9 mouse cellular contexts compared by ENCODE assay signal in the genomic region with DNA sequence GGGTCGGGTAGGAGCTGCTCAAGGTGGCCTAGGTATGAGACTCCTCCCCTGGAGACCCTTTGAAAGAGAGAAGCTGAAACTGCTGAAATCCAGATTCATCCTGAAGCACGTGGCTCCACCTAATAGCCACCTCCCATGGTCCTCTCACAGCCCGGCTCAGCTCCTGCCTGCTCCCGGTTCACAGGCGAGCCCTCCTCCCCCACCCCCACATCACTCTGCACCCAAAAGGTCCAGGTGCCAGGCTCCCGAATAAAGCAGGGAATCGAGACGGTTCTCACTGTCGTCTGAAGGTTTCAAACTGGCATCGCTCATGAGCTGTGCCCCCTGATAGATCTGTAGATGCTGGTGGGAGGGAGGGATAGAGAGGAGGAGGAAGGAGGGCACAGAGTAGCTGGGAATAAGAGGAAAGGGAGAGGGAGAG. TPM values are rescaled to one million over a fixed set of nuclear protein-coding genes. Genes with fewer than 3 reads are reported as not detected.
A peak's percentile ranks its signal among the peaks of the same experiment; 100 is the strongest.
DNase-seq lines count a peak whose midpoint lies in the region; ATAC-seq and TF ChIP-seq lines count a peak whose summit lies in the region.
"Had no signal": no experiment of that assay in that cellular context is flagged by ENCODE, and none has a peak within 500 bp of the region (broad histone marks: within the 10 kb centered on the region; RNA-seq: fewer than 3 reads in every experiment).

No protein-coding gene starts in this region.

- peaks cover 0 to 10% of the 10 kb centered on the region in 2 experiments; a peak in 2 of 4 replicates for H3K4me1 ChIP-seq in CH12.LX (ENCODE audit: control insufficient read depth in 1 of 2, insufficient read depth in 2 of 2)
- peaks cover 3% of the 10 kb centered on the region; the same call in 1 of the 2 replicates for H3K4me1 ChIP-seq in forebrain, embryonic 11.5 days (replicated peaks; ENCODE audit: control insufficient read depth, insufficient read depth, low read length)
- H3K4me1 ChIP-seq in liver, embryonic 13.5 days (replicated peaks): peaks cover 37% of the 10 kb centered on the region

- no peak for DNase-seq in frontal cortex, postnatal 36 days (ENCODE audit: low spot score in 2 of 2)
- no peak for DNase-seq in CH12.LX (ENCODE audit: extremely low read depth)
- DNase-seq in forebrain, embryonic 11.5 days (ENCODE audit: low spot score): no peak
- no peak for DNase-seq in liver, embryonic 13.5 days
- no peak for DNase-seq in right cerebral cortex, postnatal 14 days
- no peak for DNase-seq in urinary bladder, postnatal 10 days (ENCODE audit: low spot score)

- no peak overlapping the region for H3K27ac ChIP-seq in CH12.LX (ENCODE audit: insufficient read depth, low read depth)
- no peak overlapping the region for H3K27ac ChIP-seq in forebrain, embryonic 11.5 days (ENCODE audit: low read depth, low read length)
- H3K27ac ChIP-seq in liver, embryonic 13.5 days: peak overlapping the region; percentile 27; the same call in 1 of the 2 replicates

- peaks cover under 1% of the 10 kb centered on the region for H3K27me3 ChIP-seq in CH12.LX (replicated peaks)
- H3K27me3 ChIP-seq in forebrain, embryonic 11.5 days (ENCODE audit: control insufficient read depth, insufficient read depth, low read length): no peaks in the 10 kb centered on the region
- H3K27me3 ChIP-seq in liver, embryonic 13.5 days: no peaks in the 10 kb centered on the region
- H3K27me3 ChIP-seq: Patski had no signal

- H3K9me3 ChIP-seq in CH12.LX (replicated peaks; ENCODE audit: low read length): no peaks in the 10 kb centered on the region
- H3K9me3 ChIP-seq in forebrain, embryonic 11.5 days (ENCODE audit: control insufficient read depth, low read length): no peaks in the 10 kb centered on the region
- no peaks in the 10 kb centered on the region for H3K9me3 ChIP-seq in liver, embryonic 13.5 days (replicated peaks)

- WGBS in forebrain, embryonic 11.5 days: under 1% methylated on average over 10 of the region's 10 CpGs
- WGBS in liver, embryonic 13.5 days (ENCODE audit: insufficient replicate concordance): 8% methylated on average over 10 of the region's 10 CpGs

- TF ChIP-seq RAD21 in CH12.LX (IDR thresholded peaks at IDR 0.05; ENCODE audit: low read depth, low read length): no peak

- H3K4me2 ChIP-seq in CH12.LX (ENCODE audit: insufficient read depth, low read depth, poor library complexity, severe bottlenecking): peak overlapping the region; percentile 53
- H3K4me2 ChIP-seq in forebrain, embryonic 11.5 days (ENCODE audit: low read depth, low read length, severe bottlenecking): peak overlapping the region; percentile 65
- H3K4me2 ChIP-seq in liver, embryonic 13.5 days: peak overlapping the region; percentile 66

- H3K79me2 ChIP-seq in CH12.LX (replicated peaks; ENCODE audit: control insufficient read depth, extremely low read depth, insufficient read depth, poor library complexity, severe bottlenecking): no peaks in the 10 kb centered on the region

- dilution Hi-C loops in CH12.LX (cut with MboI; ENCODE audit: extremely low pct_ligation_motif_present, extremely low pct_unique_long_range_greater_than_20kb, low sequenced_read_pairs): no loop called here

- peak overlapping the region; percentile 5; the same call in 1 of the 2 replicates for H3K9ac ChIP-seq in CH12.LX (ENCODE audit: insufficient read depth, low read depth)
- H3K9ac ChIP-seq in forebrain, embryonic 11.5 days (ENCODE audit: low read length): peak overlapping the region; percentile 49
- H3K9ac ChIP-seq in liver, embryonic 13.5 days: peak overlapping the region; percentile 64

- peaks cover 0 to 33% of the 10 kb centered on the region in 2 experiments for H3K36me3 ChIP-seq in CH12.LX (replicated peaks in 1 of 2; ENCODE audit: control insufficient read depth in 1 of 2, insufficient read depth in 1 of 2, low read length in 1 of 2)
- no peaks in the 10 kb centered on the region for H3K36me3 ChIP-seq in forebrain, embryonic 11.5 days (ENCODE audit: control insufficient read depth, insufficient read depth, low read length)
- H3K36me3 ChIP-seq in liver, embryonic 13.5 days: peaks cover 7% of the 10 kb centered on the region; the same call in 1 of the 2 replicates

- TF ChIP-seq EP300 in CH12.LX (IDR thresholded peaks at IDR 0.05; ENCODE audit: low read length): no peak

- TF ChIP-seq CTCF in CH12.LX (conservative IDR thresholded peaks at IDR 0.05 in 1 of 2, IDR thresholded peaks at IDR 0.05 in 1 of 2; ENCODE audit: low read depth in 2 of 2, low read length in 2 of 2): no peak

- no peak for TF ChIP-seq POLR2A in CH12.LX (IDR thresholded peaks at IDR 0.05; ENCODE audit: low read depth, low read length)

- in situ Hi-C loops in CH12.LX (cut with MboI; ENCODE audit: low pct_ligation_motif_present, low pct_unique_long_range_greater_than_20kb, low sequenced_read_pairs): loop anchor here (5.0 to 25.0 kb wide), 3 partner anchors 88 to 468 kb away; no protein-coding TSS in a partner anchor

- peak; percentile 25; the same call in 1 of the 2 replicates for ATAC-seq in frontal cortex, adult (ENCODE audit: low TSS enrichment)
- peak; percentile 59 for ATAC-seq in forebrain, embryonic 11.5 days (replicated peaks; ENCODE audit: low FRiP score)
- peak; percentile 30; the same call in 1 of the 2 replicates for ATAC-seq in liver, embryonic 13.5 days (ENCODE audit: low read depth)
- ATAC-seq in erythroid progenitor cell, adult 5-6 weeks (replicated peaks; ENCODE audit: low FRiP score, poor library complexity, severe bottlenecking): no peak

- H3K4me3 ChIP-seq in CH12.LX (replicated peaks in 1 of 3; ENCODE audit: low read depth in 2 of 3, low read length in 2 of 3, poor library complexity in 1 of 3): peak overlapping the region; percentile 25 to 56 (median 41)
- H3K4me3 ChIP-seq in forebrain, embryonic 11.5 days (ENCODE audit: low read depth, low read length): peak overlapping the region; percentile 10
- H3K4me3 ChIP-seq in liver, embryonic 13.5 days (replicated peaks): peak overlapping the region; percentile 37

TF ChIP-seq in CH12.LX, 34 proteins besides CTCF, POLR2A, EP300 and RAD21:
- TF ChIP-seq MAX (IDR thresholded peaks at IDR 0.05; ENCODE audit: low read length) (peak; percentile 40; the same call in 1 of the 2 replicates), MYC (IDR thresholded peaks at IDR 0.05; ENCODE audit: low read depth, low read length) (no peak)

RNA-seq across cellular contexts. Expression of a gene that starts 7.1 kb away (rescaled TPM):
- 6.3 and 7.3 TPM in 2 replicates for total RNA-seq in CH12.LX (2012; rRNA removed)
- 6.2 and 7.3 TPM in 2 replicates for total RNA-seq in CH12.LX (2014; rRNA removed)
- 10.2 and 10.8 TPM in 2 replicates for polyA plus RNA-seq in CH12.LX (2012; ENCODE audit: insufficient read length, low read depth)
- 10.2 and 10.6 TPM in 2 replicates for polyA plus RNA-seq in forebrain, embryonic 11.5 days (2014; fragmentation: Nextera tagmentation; extraction: Ambion mirVana)
- polyA plus RNA-seq in liver, embryonic 13.5 days (2015; fragmentation: Nextera tagmentation; extraction: Ambion mirVana): 5.7 and 6.5 TPM in 2 replicates
- total RNA-seq in erythroid progenitor cell, adult 5-6 weeks (2015; ENCODE audit: low replicate concordance): 0.72 TPM in 1 of 2 replicates, not detected in the other
- 3.9 TPM in 1 of 2 replicates, not detected in the other for total RNA-seq in erythroid progenitor cell, adult 5-6 weeks (2017; ENCODE audit: low replicate concordance)

RNA-seq across cellular contexts. Expression of a gene that starts 7.3 kb away (rescaled TPM):
- total RNA-seq in CH12.LX (2012; rRNA removed) (83.6 and 93.6 TPM in 2 replicates), CH12.LX (2014; rRNA removed) (56.6 and 63.7 TPM in 2 replicates)
- polyA plus RNA-seq in CH12.LX (2012; ENCODE audit: insufficient read length, low read depth): 91.8 and 96.8 TPM in 2 replicates
- polyA plus RNA-seq in forebrain, embryonic 11.5 days (2014; fragmentation: Nextera tagmentation; extraction: Ambion mirVana): 45.2 and 45.7 TPM in 2 replicates
- 22.9 and 26.0 TPM in 2 replicates for polyA plus RNA-seq in liver, embryonic 13.5 days (2015; fragmentation: Nextera tagmentation; extraction: Ambion mirVana)
- total RNA-seq in erythroid progenitor cell, adult 5-6 weeks (2015; ENCODE audit: low replicate concordance): 1.1 and 1.3 TPM in 2 replicates
- total RNA-seq in erythroid progenitor cell, adult 5-6 weeks (2017; ENCODE audit: low replicate concordance): 6.4 and 8.1 TPM in 2 replicates

RNA-seq across cellular contexts. Expression of a gene that starts 16.4 kb away (rescaled TPM):
- total RNA-seq in CH12.LX (2012; rRNA removed) (0.25 and 0.59 TPM in 2 replicates), CH12.LX (2014; rRNA removed) (not detected in 2 replicates)
- 0.35 and 0.77 TPM in 2 replicates for polyA plus RNA-seq in CH12.LX (2012; ENCODE audit: insufficient read length, low read depth)
- polyA plus RNA-seq in forebrain, embryonic 11.5 days (2014; fragmentation: Nextera tagmentation; extraction: Ambion mirVana): 1.1 TPM in 2 replicates
- 1.8 and 1.9 TPM in 2 replicates for polyA plus RNA-seq in liver, embryonic 13.5 days (2015; fragmentation: Nextera tagmentation; extraction: Ambion mirVana)
- total RNA-seq in erythroid progenitor cell, adult 5-6 weeks (2015; ENCODE audit: low replicate concordance): 2.5 TPM in 1 of 2 replicates, not detected in the other
- 3.1 and 3.3 TPM in 2 replicates for total RNA-seq in erythroid progenitor cell, adult 5-6 weeks (2017; ENCODE audit: low replicate concordance)

RNA-seq across cellular contexts. Expression of a gene that starts 16.8 kb away (rescaled TPM):
- total RNA-seq in CH12.LX (2012; rRNA removed) (1.9 and 2.2 TPM in 2 replicates), CH12.LX (2014; rRNA removed) (0.90 and 1.0 TPM in 2 replicates)
- 4.2 and 5.4 TPM in 2 replicates for polyA plus RNA-seq in CH12.LX (2012; ENCODE audit: insufficient read length, low read depth)
- polyA plus RNA-seq in forebrain, embryonic 11.5 days (2014; fragmentation: Nextera tagmentation; extraction: Ambion mirVana): 14.5 and 14.6 TPM in 2 replicates
- 21.4 and 22.7 TPM in 2 replicates for polyA plus RNA-seq in liver, embryonic 13.5 days (2015; fragmentation: Nextera tagmentation; extraction: Ambion mirVana)
- 107 and 136 TPM in 2 replicates for total RNA-seq in erythroid progenitor cell, adult 5-6 weeks (2015; ENCODE audit: low replicate concordance)
- 57.0 and 72.9 TPM in 2 replicates for total RNA-seq in erythroid progenitor cell, adult 5-6 weeks (2017; ENCODE audit: low replicate concordance)

RNA-seq across cellular contexts. Expression of a gene that starts 28.8 kb away (rescaled TPM):
- total RNA-seq in CH12.LX (2012; rRNA removed): not detected in 2 replicates
- not detected in 2 replicates for total RNA-seq in CH12.LX (2014; rRNA removed)
- polyA plus RNA-seq in CH12.LX (2012; ENCODE audit: insufficient read length, low read depth): 0.26 TPM in 1 of 2 replicates, not detected in the other
- not detected in 2 replicates for polyA plus RNA-seq in forebrain, embryonic 11.5 days (2014; fragmentation: Nextera tagmentation; extraction: Ambion mirVana)
- not detected in 2 replicates for polyA plus RNA-seq in liver, embryonic 13.5 days (2015; fragmentation: Nextera tagmentation; extraction: Ambion mirVana)
- total RNA-seq in erythroid progenitor cell, adult 5-6 weeks (2015; ENCODE audit: low replicate concordance): not detected in 2 replicates
- total RNA-seq in erythroid progenitor cell, adult 5-6 weeks (2017; ENCODE audit: low replicate concordance): not detected in 2 replicates

Comparison
In these comparisons a context has a peak if more than half of its experiments do, and no peak if none do; other contexts are left out.
1. H3K9ac ChIP-seq: peak in every context shown above with its lines; median percentile 64 in liver, embryonic 13.5 days; 49 in forebrain, embryonic 11.5 days; 5 in CH12.LX.